35 mouse cellular contexts compared by ENCODE assay signal in the genomic region with DNA sequence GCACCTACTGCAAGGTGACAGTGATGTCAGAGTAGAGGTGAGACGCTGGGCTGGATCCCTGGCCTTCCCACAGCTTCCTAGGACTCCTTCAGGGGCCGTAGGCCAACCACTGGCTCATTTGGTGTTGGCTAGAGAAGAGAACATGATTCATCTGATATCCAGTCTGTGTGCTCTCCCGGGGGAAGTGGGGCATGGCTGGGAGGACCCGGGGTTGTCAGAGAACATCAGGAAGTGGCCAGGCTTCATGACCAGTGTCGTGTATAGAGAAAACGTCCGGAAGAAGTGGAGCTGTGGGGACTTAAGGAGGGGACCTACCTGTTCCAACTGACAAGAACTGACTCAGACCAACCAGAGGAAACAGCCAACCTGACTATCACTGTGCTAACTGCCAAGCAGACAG. TPM values are rescaled to one million over a fixed set of nuclear protein-coding genes. Genes with fewer than 3 reads are reported as not detected.
"Had no signal": no experiment of that assay in that cellular context is flagged by ENCODE, and none has a peak within 500 bp of the region (broad histone marks: within the 10 kb centered on the region; RNA-seq: fewer than 3 reads in every experiment).

No protein-coding gene starts in this region.

- H3K4me1 ChIP-seq: limb, embryonic 13.5 days; limb, embryonic 15.5 days; liver, embryonic 13.5 days; liver, embryonic 15.5 days; lung, embryonic 15.5 days; midbrain, embryonic 10.5 days; midbrain, embryonic 12.5 days; midbrain, embryonic 15.5 days; neural tube, embryonic 12.5 days had no signal

- H3K27me3 ChIP-seq: midbrain, embryonic 15.5 days had no signal

- H3K4me3 ChIP-seq: limb, embryonic 10.5 days; limb, embryonic 12.5 days; limb, embryonic 13.5 days; limb, embryonic 15.5 days; liver, embryonic 12.5 days; liver, embryonic 13.5 days; liver, embryonic 15.5 days; lung, embryonic 15.5 days; megakaryocyte, embryonic 14.5 days; midbrain, embryonic 10.5 days; midbrain, embryonic 12.5 days; midbrain, embryonic 15.5 days; myocyte; neural tube, embryonic 12.5 days had no signal

- H3K9ac ChIP-seq: limb, embryonic 12.5 days; limb, embryonic 13.5 days; limb, embryonic 15.5 days; liver, embryonic 12.5 days; liver, embryonic 13.5 days; liver, embryonic 14.5 days; liver, embryonic 15.5 days; liver, postnatal 0 days; lung, embryonic 14.5 days; lung, embryonic 15.5 days; midbrain, embryonic 12.5 days; midbrain, embryonic 15.5 days; neural tube, embryonic 12.5 days had no signal

- H3K36me3 ChIP-seq: limb, embryonic 10.5 days; limb, embryonic 12.5 days; limb, embryonic 13.5 days; limb, embryonic 15.5 days; liver, embryonic 12.5 days; liver, embryonic 13.5 days; liver, embryonic 15.5 days; lung, embryonic 15.5 days; midbrain, embryonic 10.5 days; midbrain, embryonic 12.5 days; midbrain, embryonic 15.5 days; neural tube, embryonic 12.5 days had no signal

- H3K4me2 ChIP-seq: limb, embryonic 12.5 days; limb, embryonic 13.5 days; limb, embryonic 15.5 days; liver, embryonic 11.5 days; liver, embryonic 12.5 days; liver, embryonic 13.5 days; liver, embryonic 15.5 days; lung, embryonic 14.5 days; lung, embryonic 15.5 days; midbrain, embryonic 12.5 days; midbrain, embryonic 15.5 days; neural tube, embryonic 12.5 days had no signal

- H3K27ac ChIP-seq: limb, embryonic 10.5 days; limb, embryonic 12.5 days; limb, embryonic 13.5 days; limb, embryonic 15.5 days; liver, embryonic 12.5 days; liver, embryonic 13.5 days; liver, embryonic 14.5 days; liver, embryonic 15.5 days; lung, embryonic 15.5 days; macrophage; midbrain, embryonic 10.5 days; midbrain, embryonic 12.5 days; midbrain, embryonic 15.5 days; neural tube, embryonic 12.5 days had no signal

- H3K9me3 ChIP-seq: limb, embryonic 10.5 days; limb, embryonic 12.5 days; limb, embryonic 13.5 days; limb, embryonic 15.5 days; liver, embryonic 12.5 days; liver, embryonic 13.5 days; liver, embryonic 15.5 days; lung, embryonic 15.5 days; megakaryocyte, embryonic 14.5 days; midbrain, embryonic 10.5 days; midbrain, embryonic 12.5 days; midbrain, embryonic 15.5 days; neural tube, embryonic 12.5 days had no signal

- ATAC-seq: liver, embryonic 12.5 days; liver, postnatal 0 days; lung, postnatal 0 days; midbrain, embryonic 15.5 days; midbrain, embryonic 16.5 days had no signal

- DNase-seq: left cerebral cortex, postnatal 4 days; liver; liver, embryonic 13.5 days; liver, postnatal 0 days; lung, adult 18-20 months; lung, adult 2 months; lung, embryonic 14.5 days; lung, postnatal 10 days; lung, postnatal 14 days; lung, postnatal 36 days; lung, postnatal 4 days; midbrain, embryonic 14.5 days had no signal

RNA-seq across cellular contexts. Expression of gene Ppp1r14d, which starts 15.5 kb away (rescaled TPM):
- polyA plus RNA-seq: limb, embryonic 10.5 days; limb, embryonic 12.5 days; limb, embryonic 13.5 days; limb, embryonic 14.5 days; limb, embryonic 15.5 days; liver, embryonic 11.5 days; liver, embryonic 12.5 days; liver, embryonic 13.5 days; liver, embryonic 14.5 days; liver, embryonic 15.5 days; liver, embryonic 16.5 days; liver, postnatal 0 days; macrophage; midbrain, embryonic 10.5 days; midbrain, embryonic 12.5 days; midbrain, embryonic 14.5 days; midbrain, embryonic 15.5 days; midbrain, embryonic 16.5 days; midbrain, postnatal 0 days; neural tube, embryonic 11.5 days; neural tube, embryonic 12.5 days had no signal

RNA-seq across cellular contexts. Expression of gene Rhov, which starts 25.8 kb away (rescaled TPM):
- polyA plus RNA-seq: liver, adult 2 months; liver, embryonic 11.5 days; liver, postnatal 0 days had no signal
